Comparison of ENCODE assay signal across 7 mouse cellular contexts in the genomic region with DNA sequence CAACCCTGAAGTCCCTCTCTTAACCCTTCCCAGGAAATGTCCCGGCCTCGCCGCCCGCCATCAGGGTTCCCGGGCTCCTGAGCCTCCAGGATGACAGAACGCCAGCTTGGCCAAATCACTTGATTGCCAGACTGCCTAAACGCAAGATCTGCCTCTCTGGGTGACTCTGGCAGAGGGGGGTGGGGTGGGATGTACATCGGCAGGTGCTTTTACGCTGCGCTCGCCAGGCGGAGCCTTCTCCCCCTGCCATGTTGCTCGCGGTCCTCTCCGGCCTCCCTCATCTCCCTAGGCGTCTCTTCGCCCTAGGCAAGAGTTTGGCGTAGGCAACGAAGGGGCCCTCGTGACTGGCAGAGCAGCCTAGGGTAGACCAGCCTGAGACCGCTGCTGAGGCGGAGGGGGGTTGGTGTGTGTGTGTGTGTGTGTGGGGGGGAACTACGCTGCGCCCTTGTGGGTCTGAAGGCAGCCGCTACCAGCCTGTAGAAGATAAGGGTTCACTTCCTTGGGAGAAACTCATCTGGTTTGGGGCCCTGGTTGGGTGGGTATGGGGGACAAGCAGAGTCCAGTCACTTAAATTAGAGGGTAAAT. TPM values are rescaled to one million over a fixed set of nuclear protein-coding genes. Genes with fewer than 3 reads are reported as not detected.
DNase-seq lines count a peak whose midpoint lies in the region; ATAC-seq and TF ChIP-seq lines count a peak whose summit lies in the region.

No protein-coding gene starts in this region.

- peak overlapping the region; percentile 42 to 56; a peak in 2 of 4 replicates for H3K4me3 ChIP-seq in ES-E14 (ENCODE audit: insufficient read depth in 1 of 2, low read depth in 1 of 2, low read length in 2 of 2, poor library complexity in 1 of 2, severe bottlenecking in 1 of 2)
- peak overlapping the region; percentile 74 for H3K4me3 ChIP-seq in hindbrain, embryonic 13.5 days
- peak overlapping the region; percentile 67 for H3K4me3 ChIP-seq in midbrain, embryonic 14.5 days (replicated peaks; ENCODE audit: low read depth, low read length)

- WGBS in hindbrain, embryonic 13.5 days, result 4% methylated on average over 25 of the region's 25 CpGs
- 1% methylated on average over 25 of the region's 25 CpGs for WGBS in midbrain, embryonic 14.5 days

- H3K9me3 ChIP-seq in ES-E14 (ENCODE audit: control insufficient read depth, insufficient read depth, low read depth, low read length), result no peaks in the 10 kb centered on the region
- no peaks in the 10 kb centered on the region for H3K9me3 ChIP-seq in hindbrain, embryonic 13.5 days
- no peaks in the 10 kb centered on the region for H3K9me3 ChIP-seq in midbrain, embryonic 14.5 days (ENCODE audit: control insufficient read depth, low read length)

- no peaks in the 10 kb centered on the region for H3K36me3 ChIP-seq in ES-E14 (ENCODE audit: control insufficient read depth, insufficient read depth, low read length, poor library complexity, severe bottlenecking)
- H3K36me3 ChIP-seq in hindbrain, embryonic 13.5 days, result no peaks in the 10 kb centered on the region
- H3K36me3 ChIP-seq in midbrain, embryonic 14.5 days (ENCODE audit: control insufficient read depth, insufficient read depth, low read length), result no peaks in the 10 kb centered on the region

- no peak overlapping the region for H3K9ac ChIP-seq in ES-E14 (ENCODE audit: insufficient read depth, low read depth, low read length, poor library complexity, severe bottlenecking)
- H3K9ac ChIP-seq in hindbrain, embryonic 13.5 days, result peak overlapping the region; percentile 87
- peak overlapping the region; percentile 40 for H3K9ac ChIP-seq in midbrain, embryonic 14.5 days (replicated peaks; ENCODE audit: low read length)

- peak overlapping the region; percentile 83 for H3K4me2 ChIP-seq in hindbrain, embryonic 13.5 days
- peak overlapping the region; percentile 75 for H3K4me2 ChIP-seq in midbrain, embryonic 14.5 days (ENCODE audit: low read length)

- no peak overlapping the region for H3K27ac ChIP-seq in ES-E14 (ENCODE audit: insufficient read depth, low read depth, low read length, poor library complexity, severe bottlenecking)
- peak overlapping the region; percentile 89 for H3K27ac ChIP-seq in hindbrain, embryonic 13.5 days
- H3K27ac ChIP-seq in midbrain, embryonic 14.5 days (replicated peaks; ENCODE audit: low read depth, low read length), result peak overlapping the region; percentile 70

- ATAC-seq in hindbrain, embryonic 13.5 days (ENCODE audit: low FRiP score), result peak; percentile 29; the same call in 1 of the 2 replicates
- peak; percentile 21; the same call in 1 of the 2 replicates for ATAC-seq in midbrain, embryonic 14.5 days (ENCODE audit: low FRiP score, low TSS enrichment)

- H3K4me1 ChIP-seq in ES-E14 (ENCODE audit: control insufficient read depth in 2 of 2, insufficient read depth in 2 of 2, low read length in 2 of 2, poor library complexity in 1 of 2), result peaks cover 0 to 13% of the 10 kb centered on the region in 2 experiments; a peak in 2 of 4 replicates
- peaks cover 50% of the 10 kb centered on the region for H3K4me1 ChIP-seq in hindbrain, embryonic 13.5 days (replicated peaks)
- H3K4me1 ChIP-seq in midbrain, embryonic 14.5 days (ENCODE audit: control insufficient read depth, insufficient read depth, low read length), result peaks cover 33% of the 10 kb centered on the region

- in situ Hi-C loops in ES-E14 (cut with MboI; ENCODE audit: low sequenced_read_pairs in 2 of 2, unreplicated experiment in 2 of 2), result no loop called here

- DNase-seq in ES-E14 (ENCODE audit: low read depth, low spot score), result no peak
- peak; percentile 61 to 63 for DNase-seq in cerebellum, postnatal 14 days
- DNase-seq in midbrain, embryonic 14.5 days, result peak; percentile 75
- no peak for DNase-seq in urinary bladder, postnatal 36 days (ENCODE audit: low spot score in 2 of 2)
- no peak for DNase-seq in spleen, adult 12 weeks (ENCODE audit: low spot score)
- DNase-seq in gastrocnemius, postnatal 25 days, result no peak

- H3K27me3 ChIP-seq in hindbrain, embryonic 13.5 days, result peaks cover 36% of the 10 kb centered on the region
- H3K27me3 ChIP-seq in midbrain, embryonic 14.5 days (ENCODE audit: control insufficient read depth, insufficient read depth, low read length), result no peaks in the 10 kb centered on the region; the same call in 1 of the 2 replicates

TF ChIP-seq in ES-E14, 5 proteins besides CTCF, POLR2A, EP300 and RAD21:
- TF ChIP-seq ZC3H11A (IDR thresholded peaks at IDR 0.05; ENCODE audit: borderline replicate concordance, low read depth, low read length), result no peak
- TF ChIP-seq MAFK (IDR thresholded peaks at IDR 0.05; ENCODE audit: insufficient read depth, low read depth, low read length), result no peak
- TF ChIP-seq ZNF384 (IDR thresholded peaks at IDR 0.05; ENCODE audit: low read depth, low read length), result no peak
- TF ChIP-seq HCFC1 (IDR thresholded peaks at IDR 0.05; ENCODE audit: borderline replicate concordance, insufficient read depth, low read length), result no peak
- no peak for TF ChIP-seq CHD2 (IDR thresholded peaks at IDR 0.05; ENCODE audit: low read depth, low read length)
TF ChIP-seq in ES-E14: peak in this region for 0.

RNA-seq across cellular contexts. Expression of a gene that starts 1.1 kb away (rescaled TPM):
- total RNA-seq in ES-E14 (2012; rRNA removed), result 0.74 and 0.80 TPM in 2 replicates
- polyA plus RNA-seq in hindbrain, embryonic 13.5 days (2015; fragmentation: Nextera tagmentation; extraction: Ambion mirVana), result 8.6 TPM in 2 replicates
- 9.8 and 13.5 TPM in 2 replicates for polyA plus RNA-seq in midbrain, embryonic 14.5 days (2014; fragmentation: Nextera tagmentation; extraction: Ambion mirVana)
- not detected for total RNA-seq in gastrocnemius, postnatal 25 days (2021)

RNA-seq across cellular contexts. Expression of a gene that starts 15.8 kb away (rescaled TPM):
- total RNA-seq in ES-E14 (2012; rRNA removed), result not detected in 2 replicates
- 0.69 and 0.88 TPM in 2 replicates for polyA plus RNA-seq in hindbrain, embryonic 13.5 days (2015; fragmentation: Nextera tagmentation; extraction: Ambion mirVana)
- polyA plus RNA-seq in midbrain, embryonic 14.5 days (2014; fragmentation: Nextera tagmentation; extraction: Ambion mirVana), result 1.00 and 1.1 TPM in 2 replicates
- not detected for total RNA-seq in gastrocnemius, postnatal 25 days (2021)

Comparison
In these comparisons a context has a peak if more than half of its experiments do, and no peak if none do; other contexts are left out.
1. DNase-seq: peak in cerebellum, postnatal 14 days (2 of 2) and midbrain, embryonic 14.5 days (single experiment); none in ES-E14 (single experiment), urinary bladder, postnatal 36 days (0 of 2), spleen, adult 12 weeks (single experiment) and gastrocnemius, postnatal 25 days (single experiment).
2. Peak in every context shown above with its lines, with median percentiles within 50 percentile points of each other: H3K4me3 ChIP-seq.